Mouse (Mus musculus) right cerebral cortex, postnatal 10 days (tissue): ENCODE data around the gene Zc3h13.

Experiments used
- DNase-seq, 2 experiments: peaks; one replicate each; pipeline ENCODE4 v3.0.0; 2021; ENCODE audit warnings: low spot score in 2 of 2

The Zc3h13 gene

DNA sequence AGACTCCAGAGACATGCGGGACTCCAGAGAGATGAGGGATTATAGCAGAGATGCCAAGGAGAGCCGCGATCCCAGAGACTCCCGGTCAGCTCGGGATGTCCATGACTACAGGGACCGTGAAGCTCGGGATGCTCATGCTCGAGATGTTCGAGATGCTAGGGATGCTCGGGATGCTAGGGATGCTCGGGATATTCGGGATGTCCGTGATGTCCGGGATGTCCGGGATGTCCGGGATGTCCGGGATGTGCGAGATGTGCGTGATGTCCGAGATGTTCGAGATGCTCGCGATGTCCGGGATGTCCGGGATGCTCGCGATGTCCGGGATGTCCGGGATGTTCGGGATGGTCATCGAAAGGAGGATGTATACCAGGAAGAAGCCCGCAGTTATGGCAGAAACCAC, 39.2 kb downstream of the Zc3h13 start:
- no peak for DNase-seq

DNA sequence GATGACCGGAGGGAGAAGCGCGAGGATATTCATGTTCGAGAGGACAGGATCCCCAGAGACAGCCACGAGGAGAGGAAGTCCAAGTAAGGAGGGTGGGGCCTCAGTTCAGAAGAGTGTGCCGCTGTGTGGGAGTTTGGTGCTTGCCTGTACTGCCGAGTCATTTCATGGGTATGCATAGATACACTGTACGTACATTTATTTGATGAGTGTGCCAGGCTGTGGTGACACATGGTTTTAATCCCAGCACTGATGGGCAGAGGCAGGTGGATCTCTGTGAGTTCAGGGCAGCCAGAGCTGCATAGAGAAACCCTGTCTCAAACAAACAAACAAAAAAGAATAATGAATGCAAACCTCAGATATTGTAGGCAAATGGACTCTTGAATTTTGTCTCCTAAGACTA, 43.9 kb downstream of the Zc3h13 start:
- no peak for DNase-seq

DNA sequence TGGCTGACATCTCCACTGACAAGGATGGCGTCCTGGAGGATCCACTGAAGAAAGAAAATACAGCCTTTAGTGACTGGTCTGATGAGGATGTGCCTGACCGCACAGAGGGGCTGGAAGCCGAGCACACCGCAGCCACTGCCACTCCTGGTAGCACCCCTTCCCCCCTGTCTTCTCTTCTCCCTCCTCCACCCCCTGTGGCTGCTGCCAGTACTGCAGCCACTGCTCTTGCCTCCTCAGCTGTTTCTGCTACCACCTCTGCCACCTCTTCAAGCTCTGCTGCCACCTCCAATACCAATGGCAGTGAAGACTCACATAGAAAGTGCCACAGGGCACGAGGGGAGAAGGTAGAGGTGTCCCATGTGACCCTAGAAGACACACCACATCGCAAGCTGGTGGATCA, 46.4 kb downstream of the Zc3h13 start:
- DNase-seq, result peak in 1 of 2 experiments; percentile 35

DNA sequence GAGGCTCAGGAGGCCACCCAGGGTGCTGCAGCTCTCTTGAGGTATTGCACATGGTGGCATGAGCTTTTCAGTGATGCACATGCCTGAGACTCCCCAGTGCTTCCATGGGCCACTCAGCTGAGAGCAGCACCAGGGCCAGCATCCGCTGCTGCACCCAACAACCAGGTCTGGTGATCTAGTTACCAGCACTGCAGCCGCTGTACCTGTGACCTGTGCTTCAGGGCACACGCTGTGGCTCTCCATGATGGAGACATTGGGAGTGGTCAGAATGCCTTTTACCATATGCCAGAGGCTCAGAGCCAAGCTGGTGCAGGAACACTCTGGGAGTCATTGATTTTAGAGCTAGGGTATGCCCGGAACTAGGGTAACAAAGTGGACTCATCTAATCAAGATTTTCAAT, 50.1 kb downstream of the Zc3h13 start:
- DNase-seq, result no peak

DNA sequence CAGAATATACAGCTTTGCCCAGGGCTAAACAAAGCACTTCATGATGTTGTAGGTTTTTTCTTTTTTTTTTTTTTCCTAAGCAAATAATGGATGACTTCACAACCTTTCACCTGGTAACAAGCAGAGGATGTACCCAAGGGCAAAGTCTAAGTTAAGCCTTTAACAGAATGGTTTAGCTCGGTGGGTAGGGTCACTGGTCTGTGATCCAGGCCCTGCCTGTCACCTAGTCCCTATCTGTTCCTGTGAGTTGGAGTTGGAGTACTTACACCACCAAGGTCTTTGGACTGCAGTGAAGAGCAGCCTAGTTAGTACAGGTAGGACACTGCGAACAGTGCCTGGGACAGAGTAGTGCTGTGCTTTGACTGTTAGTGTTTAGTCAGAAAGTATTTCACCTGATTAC, 53.7 kb downstream of the Zc3h13 start:
- no peak for DNase-seq

DNA sequence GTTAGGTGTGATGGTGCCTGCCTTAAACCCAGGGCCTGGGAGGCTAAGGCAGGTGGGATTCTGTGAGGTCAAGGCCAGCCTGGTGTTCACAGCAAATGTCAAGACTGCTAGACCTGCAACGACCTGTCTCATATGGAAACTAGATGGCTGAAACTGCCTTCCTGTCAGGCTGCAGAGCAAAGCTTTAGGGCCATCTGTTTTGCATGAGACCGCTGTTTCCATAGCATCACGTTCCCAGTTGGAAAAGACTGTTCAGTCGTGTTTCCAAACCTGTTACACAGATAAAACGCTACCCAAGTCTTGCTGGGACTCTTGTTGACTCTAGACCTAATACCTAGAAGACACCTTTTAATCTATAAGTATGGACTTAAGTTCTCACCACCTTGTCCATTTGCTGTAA, 61.9 kb downstream of the Zc3h13 start:
- no peak for DNase-seq

DNA sequence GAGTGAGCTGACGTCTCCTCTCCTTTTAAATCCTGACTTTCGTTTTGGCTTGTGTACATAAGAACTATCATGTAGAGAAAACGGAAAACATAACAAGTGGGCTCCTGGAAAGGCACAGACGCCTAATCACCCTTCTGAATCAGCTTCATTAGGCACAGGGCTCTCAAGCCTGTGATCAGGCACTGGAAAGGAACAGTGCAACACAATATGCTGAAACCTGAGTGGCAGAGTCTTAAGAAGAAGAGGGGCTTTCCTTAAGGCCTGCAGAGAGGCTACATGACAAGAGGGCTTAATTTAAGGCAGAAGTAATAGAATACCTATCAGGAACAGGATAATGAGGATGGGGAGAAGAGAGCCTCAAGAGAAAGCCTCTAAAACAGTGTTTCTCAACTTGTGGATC, 67.5 kb downstream of the Zc3h13 start:
- DNase-seq, result no peak

DNA sequence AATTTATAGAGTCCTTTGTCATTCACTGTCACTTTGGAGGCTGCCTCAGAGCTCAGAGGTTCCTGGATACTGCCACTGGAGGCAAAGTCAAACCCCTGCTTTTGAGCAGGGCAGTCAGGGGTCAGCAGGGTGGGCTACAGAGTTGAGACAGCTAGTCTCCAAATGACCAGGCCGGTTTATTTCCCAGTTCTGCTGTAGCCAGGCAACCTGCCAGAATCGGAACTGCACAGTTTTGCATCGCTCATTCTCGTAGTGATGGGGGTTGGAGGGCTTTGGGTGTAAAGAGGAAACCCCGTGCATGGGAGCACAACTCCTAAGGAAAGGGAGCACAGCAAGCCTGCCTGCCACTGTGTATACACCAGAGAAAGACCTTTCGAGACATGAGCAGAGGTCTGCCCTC, 79.1 kb downstream of the Zc3h13 start:
- no peak for DNase-seq

DNA sequence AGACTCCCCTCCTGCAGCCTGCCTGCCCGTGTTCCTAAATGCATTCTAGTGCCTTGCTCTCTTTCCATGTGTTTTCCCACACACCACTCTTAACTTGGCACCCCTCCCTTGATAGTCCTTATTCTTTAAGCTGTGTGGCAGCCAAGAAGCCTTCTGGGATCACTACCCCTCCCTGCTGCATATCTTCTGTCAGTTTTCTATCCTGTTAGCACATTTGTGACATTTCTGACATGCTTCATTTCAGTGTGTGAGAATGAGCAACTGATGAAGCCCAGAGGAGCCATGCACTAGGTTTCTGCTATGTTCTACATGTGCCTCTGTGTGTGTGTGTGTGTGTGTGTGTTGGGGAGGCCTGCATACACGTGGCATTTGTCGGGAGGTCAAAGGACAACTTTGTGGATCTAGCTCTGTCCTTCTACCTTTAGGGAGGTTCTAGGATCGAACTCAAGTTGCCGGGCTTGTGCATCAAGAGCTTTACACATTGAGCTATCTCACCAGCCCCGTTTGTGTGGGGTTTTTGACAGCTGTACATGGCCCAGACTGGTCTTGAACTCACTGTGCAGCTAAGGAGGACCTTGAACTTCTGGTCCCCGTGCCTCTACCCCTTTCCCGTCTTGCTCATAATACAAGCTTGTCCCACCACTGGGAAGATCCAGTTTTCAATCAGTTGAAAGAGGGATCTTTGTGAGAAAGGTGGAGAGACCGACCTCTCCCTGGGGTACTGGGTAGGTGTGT, 81.3 kb downstream of the Zc3h13 start:
- no peak for DNase-seq

DNA sequence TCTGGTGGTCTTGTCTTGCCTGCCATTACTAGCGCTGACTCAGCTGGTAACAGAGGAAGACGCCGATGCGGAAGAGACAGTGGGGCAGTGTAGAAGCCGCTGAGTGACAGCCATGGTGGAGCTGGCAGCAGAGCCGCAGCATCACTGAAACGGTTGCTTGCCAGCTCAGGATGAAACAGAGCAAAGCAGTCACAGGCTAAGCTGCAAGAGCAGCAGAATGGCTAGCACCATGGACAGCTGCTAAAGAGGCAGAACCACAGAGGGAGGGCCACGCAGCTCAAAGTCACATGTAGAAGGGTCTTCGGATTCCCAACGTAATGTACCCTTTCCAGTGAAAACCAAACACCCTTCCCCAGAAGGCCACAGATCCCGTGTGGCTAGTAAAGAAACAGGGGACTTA, 82.6 kb downstream of the Zc3h13 start:
- DNase-seq, result peak in 1 of 2 experiments; percentile 36

DNA sequence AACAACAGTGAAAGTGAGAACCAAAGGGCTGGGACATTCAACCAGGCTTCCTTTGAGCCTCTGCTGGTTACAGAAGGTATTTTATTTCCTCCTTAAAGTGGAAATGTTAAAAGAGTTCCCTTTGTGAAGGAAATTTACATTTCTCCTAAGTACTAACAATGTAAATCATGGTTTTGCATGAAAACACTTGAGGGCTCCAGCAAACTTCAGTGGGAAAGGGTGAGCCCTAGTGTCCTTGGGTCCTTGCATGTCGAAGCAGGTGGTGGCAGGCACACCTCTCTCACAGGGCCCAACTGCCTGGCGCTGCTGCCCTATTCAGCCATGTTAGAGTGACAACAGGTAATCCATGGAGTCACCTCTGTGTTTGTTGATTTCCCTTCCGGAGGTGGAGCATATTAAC, 83.3 kb downstream of the Zc3h13 start:
- no peak for DNase-seq

DNA sequence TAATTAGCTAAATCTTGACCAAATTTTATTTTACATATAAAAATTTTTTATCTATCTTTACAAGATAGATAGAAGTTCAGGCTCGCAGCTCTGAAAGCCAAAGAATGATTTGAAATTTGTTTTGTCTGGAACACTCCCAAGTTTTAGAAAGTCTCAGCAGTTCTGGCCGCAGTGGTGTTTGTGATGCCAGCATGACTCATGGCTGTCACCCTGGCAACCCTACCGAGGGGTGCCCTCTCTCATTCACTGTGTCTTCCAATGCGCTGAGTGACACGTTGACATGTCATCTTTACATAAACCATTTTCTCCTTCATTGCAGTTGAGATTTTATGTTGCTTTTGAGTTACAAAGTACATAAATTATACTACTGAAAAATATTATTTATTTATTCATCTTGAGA, 85.7 kb downstream of the Zc3h13 start:
- no peak for DNase-seq

DNA sequence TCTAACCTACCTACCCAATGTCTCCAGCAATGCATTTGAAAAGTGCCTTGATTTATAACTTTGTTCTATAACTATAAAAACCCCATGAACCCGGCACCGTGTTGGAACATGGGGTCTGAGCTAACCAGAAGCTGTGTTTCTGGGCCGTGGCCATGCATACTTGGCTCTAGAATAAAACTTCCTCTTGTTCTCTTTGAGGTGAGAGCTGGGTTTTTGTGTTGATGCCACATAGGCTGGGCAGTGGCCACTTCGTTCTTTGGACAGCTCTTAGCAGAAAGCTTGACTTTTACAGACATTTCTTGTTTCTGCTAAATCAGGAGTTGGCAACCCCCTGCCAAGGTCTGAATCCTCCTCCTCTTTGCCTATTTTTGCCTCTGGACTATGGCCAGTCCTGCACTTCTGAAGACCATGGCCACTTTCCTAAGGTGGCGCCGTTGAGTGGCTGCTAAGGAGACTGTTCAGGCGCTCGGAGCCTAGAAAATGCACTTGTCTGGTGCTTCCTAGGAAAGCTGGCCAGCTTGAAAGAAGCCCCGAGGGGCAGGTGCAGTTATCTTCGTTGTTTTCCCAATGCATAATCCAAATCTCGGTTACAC, 90.9 kb downstream of the Zc3h13 start:
- DNase-seq, result peak; percentile 74 to 75

DNA sequence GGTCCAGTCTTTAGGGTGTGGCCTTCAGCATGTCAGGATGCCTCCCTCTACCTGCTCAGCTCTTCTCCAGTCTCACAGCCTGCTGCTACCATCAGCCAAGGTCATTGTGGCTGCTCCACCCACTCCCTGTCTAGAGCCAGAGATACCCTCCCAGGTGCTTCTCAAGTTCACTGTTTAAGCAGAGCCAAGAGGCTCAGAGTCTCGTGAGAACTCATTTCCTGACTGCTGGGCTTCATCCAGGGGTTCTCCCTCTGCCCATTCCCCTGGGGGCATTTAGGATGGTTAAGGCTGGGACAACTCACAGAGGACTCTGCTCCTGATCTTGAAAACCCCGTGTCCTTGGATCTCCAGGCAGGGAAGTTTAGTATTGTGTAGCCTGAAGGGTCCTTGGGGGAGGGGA, 92.1 kb downstream of the Zc3h13 start:
- DNase-seq, result no peak

DNA sequence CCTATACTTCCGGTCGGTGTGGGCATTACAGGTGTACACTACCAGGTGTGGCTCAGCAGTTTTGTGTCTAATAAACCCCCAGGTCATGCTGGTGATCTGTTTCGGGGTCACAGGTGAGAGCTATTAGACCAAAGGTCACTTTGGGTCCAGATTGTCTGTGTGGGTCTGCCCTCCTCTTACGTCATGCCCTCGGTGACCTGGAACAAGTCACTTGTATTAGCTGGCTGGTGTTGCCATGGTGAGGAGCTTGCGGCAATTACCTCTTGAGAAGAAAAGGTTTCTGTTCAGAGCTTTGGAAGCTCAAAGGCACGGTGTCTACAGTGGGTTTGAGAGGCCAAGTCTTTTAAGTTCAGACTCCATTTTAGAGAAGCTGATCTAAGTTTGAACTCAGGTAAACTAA, 93.4 kb downstream of the Zc3h13 start:
- DNase-seq, result no peak
